ENCODE assay signal across 15 mouse cellular contexts in genomic region chr19:45154059-45154386, GRCm38 (mm10). TPM values are rescaled to one million over a fixed set of nuclear protein-coding genes. Genes with fewer than 3 reads are reported as not detected.
A peak's percentile ranks its signal among the peaks of the same experiment; 100 is the strongest.
DNase-seq lines count a peak whose midpoint lies in the region; ATAC-seq lines count a peak whose summit lies in the region.
"Had no signal": no experiment of that assay in that cellular context is flagged by ENCODE, and none has a peak within 500 bp of the region (broad histone marks: within the 10 kb centered on the region; RNA-seq: fewer than 3 reads in every experiment).

No protein-coding gene starts in this region.

- peak overlapping the region; percentile 48 for H3K4me2 ChIP-seq in heart, embryonic 13.5 days
- H3K4me2 ChIP-seq in midbrain, embryonic 12.5 days (replicated peaks) = no peak overlapping the region
- H3K4me2 ChIP-seq in midbrain, embryonic 11.5 days = no peak overlapping the region
- H3K4me2 ChIP-seq in stomach, embryonic 14.5 days (replicated peaks; ENCODE audit: low read depth, low read length) = peak overlapping the region; percentile 23; the same call in 1 of the 2 replicates
- no peak overlapping the region for H3K4me2 ChIP-seq in forebrain, embryonic 16.5 days (ENCODE audit: low read length)

- no peaks in the 10 kb centered on the region for H3K9me3 ChIP-seq in heart, embryonic 13.5 days
- H3K9me3 ChIP-seq in midbrain, embryonic 12.5 days = no peaks in the 10 kb centered on the region
- H3K9me3 ChIP-seq in midbrain, embryonic 11.5 days (ENCODE audit: control insufficient read depth, low read length) = no peaks in the 10 kb centered on the region
- H3K9me3 ChIP-seq in stomach, embryonic 14.5 days (ENCODE audit: control insufficient read depth, low read depth, low read length) = no peaks in the 10 kb centered on the region
- no peaks in the 10 kb centered on the region for H3K9me3 ChIP-seq in forebrain, embryonic 16.5 days (ENCODE audit: control insufficient read depth, low read length)

- WGBS in heart, embryonic 13.5 days = under 1% methylated on average over 24 of the region's 24 CpGs
- under 1% methylated on average over 22 of the region's 24 CpGs for WGBS in midbrain, embryonic 12.5 days
- 1% methylated on average over 20 of the region's 24 CpGs for WGBS in midbrain, embryonic 11.5 days
- under 1% methylated on average over 20 of the region's 24 CpGs for WGBS in stomach, embryonic 14.5 days
- WGBS in forebrain, embryonic 16.5 days = 0% methylated on average over 24 of the region's 24 CpGs

- no peak for ATAC-seq in heart, embryonic 13.5 days (ENCODE audit: extremely low read depth, insufficient number of reproducible peaks, low FRiP score, low TSS enrichment)
- ATAC-seq in midbrain, embryonic 12.5 days (ENCODE audit: low FRiP score, low read depth) = no peak
- no peak for ATAC-seq in midbrain, embryonic 11.5 days (ENCODE audit: low FRiP score)
- no peak for ATAC-seq in stomach, embryonic 14.5 days (ENCODE audit: insufficient number of reproducible peaks, insufficient read depth, low FRiP score, low read depth)
- ATAC-seq in forebrain, embryonic 16.5 days = no peak
- ATAC-seq: CD4-positive, CD25-positive, alpha-beta regulatory T cell, adult 4 months had no signal

- no peak overlapping the region for H3K27ac ChIP-seq in heart, embryonic 13.5 days (replicated peaks)
- no peak overlapping the region for H3K27ac ChIP-seq in midbrain, embryonic 12.5 days (replicated peaks)
- H3K27ac ChIP-seq in midbrain, embryonic 11.5 days (ENCODE audit: low read depth, low read length) = no peak overlapping the region
- peak overlapping the region; percentile 44; the same call in 1 of the 2 replicates for H3K27ac ChIP-seq in stomach, embryonic 14.5 days (ENCODE audit: low read length)
- H3K27ac ChIP-seq in forebrain, embryonic 16.5 days (ENCODE audit: low read length) = no peak overlapping the region

- H3K4me1 ChIP-seq in heart, embryonic 13.5 days = peaks cover 25% of the 10 kb centered on the region
- peaks cover 12% of the 10 kb centered on the region for H3K4me1 ChIP-seq in midbrain, embryonic 12.5 days
- H3K4me1 ChIP-seq in midbrain, embryonic 11.5 days (ENCODE audit: control insufficient read depth, insufficient read depth, low read length) = peaks cover 6% of the 10 kb centered on the region
- peaks cover 9% of the 10 kb centered on the region for H3K4me1 ChIP-seq in stomach, embryonic 14.5 days (ENCODE audit: control insufficient read depth, insufficient read depth, low read length)
- H3K4me1 ChIP-seq in forebrain, embryonic 16.5 days (replicated peaks; ENCODE audit: control insufficient read depth, insufficient read depth, low read length) = peaks cover 11% of the 10 kb centered on the region

- H3K27me3 ChIP-seq in heart, embryonic 13.5 days (replicated peaks) = peaks cover 99% of the 10 kb centered on the region
- peaks cover 99% of the 10 kb centered on the region for H3K27me3 ChIP-seq in midbrain, embryonic 12.5 days
- peaks cover 99% of the 10 kb centered on the region for H3K27me3 ChIP-seq in midbrain, embryonic 11.5 days (ENCODE audit: control insufficient read depth, insufficient read depth, low read length)
- peaks cover 83% of the 10 kb centered on the region for H3K27me3 ChIP-seq in stomach, embryonic 14.5 days (ENCODE audit: control insufficient read depth, insufficient read depth, low read length)
- H3K27me3 ChIP-seq in forebrain, embryonic 16.5 days (replicated peaks; ENCODE audit: control insufficient read depth, insufficient read depth, low read length) = peaks cover 86% of the 10 kb centered on the region

- intact Hi-C loops in heart, postnatal 14 days (cut with DNase I) = no loop called here
- intact Hi-C loops in left cerebral cortex, postnatal 14 days (cut with DNase I) = loop anchor here (5.0 kb wide), 3 partner anchors 78 to 1552 kb away; no protein-coding TSS in a partner anchor

- no peak overlapping the region for H3K9ac ChIP-seq in heart, embryonic 13.5 days
- H3K9ac ChIP-seq in midbrain, embryonic 12.5 days (replicated peaks) = no peak overlapping the region
- no peak overlapping the region for H3K9ac ChIP-seq in midbrain, embryonic 11.5 days (ENCODE audit: low read length)
- 0 out of 2 replicates have a peak overlapping the region, but pooled peaks have one; percentile 30 for H3K9ac ChIP-seq in stomach, embryonic 14.5 days (replicated peaks; ENCODE audit: low read depth, low read length)
- H3K9ac ChIP-seq in forebrain, embryonic 16.5 days (replicated peaks; ENCODE audit: low read depth, low read length) = no peak overlapping the region

- no peaks in the 10 kb centered on the region for H3K36me3 ChIP-seq in heart, embryonic 13.5 days
- H3K36me3 ChIP-seq in midbrain, embryonic 12.5 days = no peaks in the 10 kb centered on the region
- no peaks in the 10 kb centered on the region for H3K36me3 ChIP-seq in midbrain, embryonic 11.5 days (ENCODE audit: control insufficient read depth, insufficient read depth, low read length)
- H3K36me3 ChIP-seq in stomach, embryonic 14.5 days (ENCODE audit: control insufficient read depth, insufficient read depth, low read length) = no peaks in the 10 kb centered on the region
- no peaks in the 10 kb centered on the region for H3K36me3 ChIP-seq in forebrain, embryonic 16.5 days (ENCODE audit: control insufficient read depth, insufficient read depth)

- H3K4me3 ChIP-seq in heart, embryonic 13.5 days = peak overlapping the region; percentile 34
- 0 out of 2 replicates have a peak overlapping the region, but pooled peaks have one; percentile 2 for H3K4me3 ChIP-seq in midbrain, embryonic 12.5 days
- H3K4me3 ChIP-seq in midbrain, embryonic 11.5 days (ENCODE audit: low read depth, low read length) = no peak overlapping the region
- peak overlapping the region; percentile 28; the same call in 1 of the 2 replicates for H3K4me3 ChIP-seq in stomach, embryonic 14.5 days (ENCODE audit: low read depth, low read length)
- H3K4me3 ChIP-seq in forebrain, embryonic 16.5 days (replicated peaks; ENCODE audit: low read length) = no peak overlapping the region

- no peak for DNase-seq in heart, postnatal 14 days
- no peak for DNase-seq in midbrain, embryonic 11.5 days (ENCODE audit: low spot score, missing footprints)
- peak; percentile 20 for DNase-seq in heart, postnatal 4 days
- no peak for DNase-seq in left cerebral cortex, postnatal 14 days (ENCODE audit: low spot score in 2 of 2)
- DNase-seq: cerebellum, adult 2 months; kidney, adult 2 months; layer of hippocampus, adult 9-11 months; lung, postnatal 36 days; retina, postnatal 1 day had no signal

RNA-seq across cellular contexts. Expression of gene Tlx1, which starts 3.5 kb away (rescaled TPM):
- polyA plus RNA-seq in heart, embryonic 13.5 days (2015; fragmentation: Nextera tagmentation; extraction: Ambion mirVana) = 0.11 and 0.23 TPM in 2 replicates
- under 1 TPM; 0.22 to 0.27 TPM for total RNA-seq in heart, postnatal 14 days (2021)
- polyA plus RNA-seq in midbrain, embryonic 12.5 days (2016; fragmentation: Nextera tagmentation; extraction: Ambion mirVana) = 0.48 and 0.75 TPM in 2 replicates
- polyA plus RNA-seq in midbrain, embryonic 11.5 days (2014; fragmentation: Nextera tagmentation; extraction: Ambion mirVana) = 0.27 and 0.32 TPM in 2 replicates
- 1 to 10 TPM in 1 of 2 experiments, under 1 TPM in 1; 0.88 to 1.4 TPM for total RNA-seq in heart, postnatal 4 days (2021)
- polyA plus RNA-seq in stomach, embryonic 14.5 days (2014; fragmentation: Nextera tagmentation; extraction: Ambion mirVana) = 0.12 and 0.86 TPM in 2 replicates
- not detected in 2 replicates for polyA plus RNA-seq in forebrain, embryonic 16.5 days (2015; fragmentation: Nextera tagmentation; extraction: Ambion mirVana)
- total RNA-seq in left cerebral cortex, postnatal 14 days (2021) = not detected
- polyA plus RNA-seq: CD4-positive, CD25-positive, alpha-beta regulatory T cell, adult 4 months; kidney, adult 2 months; urinary bladder, adult 2 months had no signal

Comparison
In these comparisons a context has a peak if more than half of its experiments do, and no peak if none do; other contexts are left out.
1. H3K4me3 ChIP-seq: peak in heart, embryonic 13.5 days (single experiment), midbrain, embryonic 12.5 days (single experiment) and stomach, embryonic 14.5 days (single experiment); none in midbrain, embryonic 11.5 days (single experiment) and forebrain, embryonic 16.5 days (single experiment).
2. H3K4me2 ChIP-seq: peak in heart, embryonic 13.5 days (single experiment) and stomach, embryonic 14.5 days (single experiment); none in midbrain, embryonic 12.5 days (single experiment), midbrain, embryonic 11.5 days (single experiment) and forebrain, embryonic 16.5 days (single experiment).